Mouse (Mus musculus) megakaryocyte-erythroid progenitor cell, adult 5 weeks (primary cell): Measurements from ENCODE around the gene Rnd1. TPM values are rescaled to one million over a fixed set of nuclear protein-coding genes. Genes with fewer than 3 reads are reported as not detected.

Source experiments
- polyA plus RNA-seq: library from polyadenylated mRNA; stranded (reverse); fragments of >175 nt; gene quantifications from 2 replicates; pipeline ENCODE4 v1.2.3, GENCODE M21; 2012

Gene Rnd1
- 3.2 and 4.4 TPM in 2 replicates for polyA plus RNA-seq

DNA sequence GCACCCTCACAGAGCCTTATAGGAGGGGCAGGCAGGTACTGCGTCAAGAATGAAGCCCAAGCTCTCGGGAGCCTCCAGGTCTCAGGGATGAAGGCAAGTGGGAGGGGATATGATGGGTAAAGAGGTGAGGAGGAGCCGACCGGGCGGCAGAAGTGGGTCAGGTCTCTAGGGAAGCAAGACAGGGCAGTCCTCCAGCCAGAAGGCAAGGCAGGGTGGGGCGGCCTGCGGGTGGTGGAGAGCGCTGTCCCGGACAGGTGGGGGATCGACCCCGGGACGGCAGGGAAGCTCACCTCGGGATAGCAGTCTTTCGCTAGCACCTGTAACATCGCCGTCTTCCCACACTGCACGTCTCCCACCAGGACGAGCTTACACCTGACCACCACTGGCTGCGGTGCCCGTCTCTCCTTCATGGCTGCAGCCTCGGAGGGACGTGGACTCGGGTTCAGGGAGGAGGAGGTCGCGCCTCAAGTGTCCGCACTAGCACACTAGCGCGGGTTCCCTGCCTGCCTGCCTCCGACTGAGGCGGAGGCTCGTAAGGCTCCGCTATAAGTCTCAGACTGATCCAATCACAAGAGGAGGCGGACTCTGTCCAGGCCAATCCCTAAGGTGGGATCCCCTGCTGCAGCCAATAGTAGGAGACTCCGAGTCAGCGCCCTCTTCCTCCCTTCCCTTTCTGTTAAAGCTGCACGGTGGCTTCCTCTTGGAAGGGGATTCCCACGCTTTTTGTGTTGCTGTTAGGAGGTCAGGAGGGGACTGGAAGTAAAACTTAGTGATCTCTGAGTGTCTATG, at the start of gene Rnd1:
TSS of gene Rnd1 (minus strand) at position 522 of the 789 bp plus-strand sequence.

DNA sequence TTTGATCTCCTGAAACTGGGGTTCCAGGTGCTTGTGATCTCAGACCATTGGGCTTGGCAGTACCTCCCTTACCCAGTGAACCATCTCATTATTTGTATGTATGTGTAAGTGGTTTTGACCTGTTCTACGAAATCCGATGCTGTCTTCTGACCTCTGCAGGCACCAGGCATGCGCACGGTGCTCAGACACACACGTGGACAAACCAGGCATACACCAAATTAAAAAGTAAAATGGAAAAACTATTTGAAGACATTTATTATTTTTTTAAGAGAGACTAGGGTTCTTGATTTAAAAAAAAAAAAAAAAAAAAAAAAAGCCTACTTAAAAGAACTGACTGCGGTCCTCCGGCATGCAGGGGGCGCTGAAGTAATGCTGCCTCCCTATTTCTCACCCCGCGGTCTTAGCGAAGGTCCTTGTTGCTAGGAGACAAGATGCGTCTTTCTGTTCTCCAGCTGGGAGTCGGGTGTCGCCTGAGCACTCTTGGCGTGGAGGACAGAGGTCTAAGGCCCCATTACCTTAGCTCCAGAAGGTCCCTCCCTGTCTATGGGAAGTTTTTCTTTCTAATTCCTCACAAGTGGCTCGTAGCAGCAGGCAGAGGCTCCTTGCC, 30.6 kb upstream of the Rnd1 start, which contains the start of gene Ccdc65:
TSS of gene Ccdc65 (plus strand) at position 442 of the 607 bp plus-strand sequence.

DNA sequence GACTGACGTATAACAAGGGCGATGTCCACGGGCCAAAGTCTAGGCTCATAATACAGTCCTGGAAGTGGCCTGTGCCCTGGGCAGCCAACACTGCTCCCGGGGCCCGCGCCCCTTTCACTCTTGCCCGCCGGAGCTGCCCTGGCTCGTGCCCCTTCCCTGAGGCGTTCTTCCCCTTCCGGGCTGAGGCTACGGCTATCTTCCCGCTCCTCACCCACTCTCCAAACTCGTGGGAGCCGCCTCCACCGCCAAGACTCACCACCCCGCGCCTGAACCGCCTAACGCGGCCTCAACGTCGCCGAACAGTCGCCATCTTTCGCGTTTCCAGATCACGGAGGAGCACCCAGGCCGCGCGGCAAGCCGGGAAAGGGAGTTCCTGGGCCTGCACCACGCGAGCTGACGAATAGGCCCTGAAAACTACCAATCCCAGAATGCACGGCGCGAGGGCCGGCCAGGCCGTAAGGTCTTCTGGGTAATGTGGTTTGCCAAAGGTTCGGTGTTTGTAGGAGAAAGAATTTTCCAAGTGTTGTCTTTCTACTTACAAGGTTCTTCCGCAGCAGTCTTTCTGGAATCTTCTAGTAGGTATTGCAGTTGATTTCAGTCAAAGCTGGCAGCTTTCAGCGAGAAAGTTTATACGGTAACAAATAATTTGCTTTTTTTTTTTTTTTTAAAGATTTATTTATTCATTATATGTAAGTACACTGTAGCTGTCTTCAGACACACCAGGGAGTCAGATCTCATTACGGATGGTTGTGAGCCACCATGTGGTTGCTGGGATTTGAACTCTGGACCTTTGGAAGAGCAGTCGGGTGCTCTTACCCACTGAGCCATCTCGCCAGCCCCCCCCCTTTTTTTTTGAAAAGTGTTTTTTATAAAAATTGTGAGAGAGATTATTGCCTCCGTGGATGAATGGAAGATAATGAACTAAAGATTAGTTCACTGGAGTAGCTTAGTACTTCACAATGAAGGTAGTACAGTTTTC, 14.4 kb downstream of the Rnd1 start, which contains the start of gene Ddx23:
TSS of gene Ddx23 (minus strand) at position 328 of the 979 bp plus-strand sequence.

DNA sequence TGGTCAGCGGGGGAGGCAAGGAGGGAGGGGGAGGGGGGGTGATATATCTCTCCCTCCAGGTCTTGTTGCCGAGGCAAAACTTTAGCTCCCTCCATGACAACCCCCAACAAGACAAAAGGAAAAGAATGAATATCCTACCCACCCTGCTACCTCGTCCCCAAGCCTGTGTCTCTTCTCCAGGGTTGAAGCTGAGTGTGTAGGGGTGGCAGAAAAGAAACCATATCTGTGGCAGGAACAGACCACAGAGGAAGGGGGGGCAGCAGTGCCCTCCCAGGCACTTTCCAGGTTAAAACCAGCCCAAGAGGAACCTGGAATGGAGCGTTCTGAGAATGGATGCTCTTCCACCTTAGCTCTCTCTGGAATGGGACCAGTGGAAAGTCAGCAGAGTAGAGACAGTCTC, 46.7 kb downstream of the Rnd1 start, which contains the start of gene Cacnb3:
TSS of gene Cacnb3 (plus strand) at position 301 of the 400 bp plus-strand sequence.

Other genes with a start within 250 kb of the Rnd1 start
- gene Olfr282, start 246.2 kb downstream of the Rnd1 start, polyA plus RNA-seq, result not detected in 2 replicates
- gene Olfr281, start 224.9 kb downstream of the Rnd1 start, polyA plus RNA-seq, result not detected in 2 replicates
- gene OR5BS1P, start 207.6 kb downstream of the Rnd1 start, polyA plus RNA-seq, result not detected in 2 replicates
- gene Lalba, start 194.7 kb downstream of the Rnd1 start, polyA plus RNA-seq, result not detected in 2 replicates
- gene Olfr279, start 185.1 kb downstream of the Rnd1 start, polyA plus RNA-seq, result 0.01 TPM in 1 of 2 replicates, not detected in the other
- 39.2 and 40.8 TPM in 2 replicates for gene Kansl2, start 143.2 kb downstream of the Rnd1 start, polyA plus RNA-seq
- 4.2 and 5.9 TPM in 2 replicates for gene Ccnt1, start 106.5 kb downstream of the Rnd1 start, polyA plus RNA-seq
- gene 4930415O20Rik, start 106.5 kb downstream of the Rnd1 start, polyA plus RNA-seq, result not detected in 2 replicates
- 11.6 and 16.2 TPM in 2 replicates for gene Adcy6, start 67.4 kb downstream of the Rnd1 start, polyA plus RNA-seq
- 0.11 and 0.22 TPM in 2 replicates for gene Cacnb3, start 46.6 kb downstream of the Rnd1 start, polyA plus RNA-seq
- gene Ddx23, start 14.6 kb downstream of the Rnd1 start, polyA plus RNA-seq, result 81.3 and 114 TPM in 2 replicates
- gene Ccdc65, start 30.7 kb upstream of the Rnd1 start, polyA plus RNA-seq, result not detected in 2 replicates
- 31.9 and 46.9 TPM in 2 replicates for gene Fkbp11, start 50.7 kb upstream of the Rnd1 start, polyA plus RNA-seq
- 25.1 TPM in 2 replicates for gene Arf3, start 85.8 kb upstream of the Rnd1 start, polyA plus RNA-seq
- gene Wnt10b, start 100.7 kb upstream of the Rnd1 start, polyA plus RNA-seq, result 4.8 and 6.5 TPM in 2 replicates
- 0.12 TPM in 1 of 2 replicates, not detected in the other for gene Wnt1, start 112.4 kb upstream of the Rnd1 start, polyA plus RNA-seq
- 0.26 and 0.35 TPM in 2 replicates for gene Ddn, start 132.0 kb upstream of the Rnd1 start, polyA plus RNA-seq
- 127 and 129 TPM in 2 replicates for gene Prkag1, start 154.1 kb upstream of the Rnd1 start, polyA plus RNA-seq
- 39.2 and 64.9 TPM in 2 replicates for gene Kmt2d, start 193.7 kb upstream of the Rnd1 start, polyA plus RNA-seq
- 2.7 and 2.8 TPM in 2 replicates for gene Rhebl1, start 217.1 kb upstream of the Rnd1 start, polyA plus RNA-seq
- gene Dhh, start 221.1 kb upstream of the Rnd1 start, polyA plus RNA-seq, result not detected in 2 replicates
- 25.8 and 31.6 TPM in 2 replicates for gene Lmbr1l, start 240.8 kb upstream of the Rnd1 start, polyA plus RNA-seq